Mouse (Mus musculus) stomach, embryonic 14.5 days (tissue): ENCODE data around the gene Rad23b. TPM values are rescaled to one million over a fixed set of nuclear protein-coding genes. Genes with fewer than 3 reads are reported as not detected.
"Not testable (repeated sequence)": the region's sequence is repeated elsewhere in the genome, so short reads cannot be mapped to it uniquely, and the experiment has no call there.

Experiments used
- ATAC-seq: fragments of 200-750 bp; cut with Nextera tagmentation; 2 replicates; pipeline ENCODE4 v1.8.0; 2017; ENCODE audit warnings: low read depth, moderate TSS enrichment; ENCODE audit not compliant: insufficient number of reproducible peaks, insufficient read depth, low FRiP score
- H3K27ac ChIP-seq: fragments of 300-500 bp; sonication (generic); 2 replicates; pipeline ENCODE4 v1.5.1; 2014; ENCODE audit warnings: mild to moderate bottlenecking, low read length, moderate library complexity, mixed read lengths
- H3K27me3 ChIP-seq: fragments of 300-500 bp; sonication (generic); 2 replicates; pipeline ENCODE4 v1.6.1; 2014; ENCODE audit warnings: low read length, control low read depth, mixed read lengths; ENCODE audit not compliant: control insufficient read depth, insufficient read depth
- H3K36me3 ChIP-seq: fragments of 300-500 bp; sonication (generic); 2 replicates; pipeline ENCODE4 v1.6.1; 2014; ENCODE audit warnings: mild to moderate bottlenecking, control low read depth, low read length, moderate library complexity, mixed read lengths; ENCODE audit not compliant: control insufficient read depth, insufficient read depth
- H3K4me1 ChIP-seq: fragments of 300-500 bp; sonication (generic); 2 replicates; pipeline ENCODE4 v1.6.1; 2014; ENCODE audit warnings: low read length, control low read depth, mixed read lengths; ENCODE audit not compliant: control insufficient read depth, insufficient read depth
- H3K4me2 ChIP-seq: fragments of 300-500 bp; sonication (generic); replicated peaks from 2 replicates; pipeline ENCODE4 v1.6.1; 2014; ENCODE audit warnings: low read depth, low read length, control low read depth
- H3K4me3 ChIP-seq: fragments of 300-500 bp; sonication (generic); 2 replicates; pipeline ENCODE4 v1.5.1; 2014; ENCODE audit warnings: low read depth, low read length, control low read depth
- H3K9ac ChIP-seq: fragments of 300-500 bp; sonication (generic); replicated peaks from 2 replicates; pipeline ENCODE4 v1.6.1; 2014; ENCODE audit warnings: low read depth, mild to moderate bottlenecking, control low read depth, low read length, moderate library complexity, mixed read lengths
- H3K9me3 ChIP-seq: fragments of 300-500 bp; sonication (generic); 2 replicates; pipeline ENCODE4 v1.6.1; 2016; ENCODE audit warnings: low read depth, low read length, control low read depth; ENCODE audit not compliant: control insufficient read depth
- WGBS: fragments of 180-500 bp; shearing (Covaris S2); extraction: QIAGEN DNeasy Blood & Tissue Kit; methylation state at CpG from one replicate; pipeline ENCODE4 v1.1.7; 2014; 5-methylcytosine and 5-hydroxymethylcytosine counted together
- polyA plus RNA-seq: library from polyadenylated mRNA; unstranded; fragments of >200 nt; fragmentation: Nextera tagmentation; extraction: Ambion mirVana; gene quantifications from 2 replicates; pipeline ENCODE4 v1.2.1, GENCODE M21; 2014

Rad23b gene
- polyA plus RNA-seq, 1 experiment from 2014 or later = 74.6 TPM

DNA sequence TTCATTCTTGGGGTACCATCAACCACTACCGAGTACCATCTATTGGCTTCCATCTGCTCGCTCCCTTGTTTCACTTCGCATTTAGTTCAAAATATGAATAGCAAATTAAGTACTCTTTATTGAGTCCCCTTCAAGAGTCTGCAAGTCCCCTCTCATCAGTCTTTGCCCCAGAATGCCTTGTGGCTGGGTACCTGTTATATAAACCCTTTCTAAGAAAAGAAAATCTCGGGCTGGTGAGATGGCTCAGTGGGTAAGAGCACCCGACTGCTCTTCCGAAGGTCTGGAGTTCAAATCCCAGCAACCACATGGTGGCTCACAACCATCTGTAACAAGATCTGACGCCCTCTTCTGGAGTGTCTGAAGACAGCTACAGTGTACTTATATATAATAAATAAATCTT is 20.9 kb upstream of the Rad23b start:
- H3K4me2 ChIP-seq, H3K9ac ChIP-seq, H3K36me3 ChIP-seq, H3K4me3 ChIP-seq, H3K27ac ChIP-seq, H3K4me1 ChIP-seq, H3K27me3 ChIP-seq, ATAC-seq, H3K9me3 ChIP-seq: not testable (repeated sequence)
- WGBS = 90% methylated on average over 6 of the region's 7 CpGs

DNA sequence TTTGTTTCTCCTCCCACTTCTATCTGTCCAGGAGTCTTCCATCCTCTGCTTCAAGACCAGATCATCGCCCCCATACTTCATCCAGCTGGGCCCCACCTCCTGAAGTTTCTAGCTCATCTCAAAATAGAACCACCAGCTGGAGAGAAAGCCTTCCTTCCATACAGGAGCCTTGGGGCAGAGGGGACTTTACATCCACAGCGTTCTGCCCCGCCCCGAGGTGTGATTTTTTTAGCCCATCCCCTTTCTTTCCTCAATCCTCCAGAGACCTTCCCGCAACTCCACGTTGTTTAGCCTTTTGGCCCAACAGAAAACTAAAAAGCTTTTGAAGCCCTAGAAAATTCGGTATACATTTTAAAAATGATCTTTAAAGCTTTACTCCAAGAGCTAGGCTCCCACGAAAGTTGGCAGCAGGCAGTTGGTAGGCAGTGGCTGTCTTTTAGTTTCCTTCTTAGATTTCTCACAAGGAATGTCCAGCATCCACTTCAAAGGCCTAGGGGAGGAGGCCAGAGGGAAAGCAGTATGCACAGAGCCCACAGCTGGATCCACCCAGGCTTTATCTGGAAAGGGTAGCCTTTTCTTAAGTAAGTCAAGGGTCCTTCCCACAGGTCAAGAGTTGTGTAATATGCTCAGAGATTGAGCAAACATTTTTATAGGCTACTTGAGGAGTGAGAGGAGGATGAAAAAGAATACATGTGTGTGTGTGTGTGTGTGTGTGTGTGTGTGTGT is 20.1 kb upstream of the Rad23b start:
- Histone ChIP-seq H3K27me3 (no peaks in the 10 kb centered on the region), H3K4me3 (no peak overlapping the region), H3K27ac (no peak overlapping the region), H3K4me1 (no peaks in the 10 kb centered on the region), H3K9me3 (no peaks in the 10 kb centered on the region), H3K36me3 (no peaks in the 10 kb centered on the region), H3K4me2 (no peak overlapping the region), H3K9ac (no peak overlapping the region)
- 75% methylated on average over 8 of the region's 8 CpGs for WGBS
- ATAC-seq = no peak

DNA sequence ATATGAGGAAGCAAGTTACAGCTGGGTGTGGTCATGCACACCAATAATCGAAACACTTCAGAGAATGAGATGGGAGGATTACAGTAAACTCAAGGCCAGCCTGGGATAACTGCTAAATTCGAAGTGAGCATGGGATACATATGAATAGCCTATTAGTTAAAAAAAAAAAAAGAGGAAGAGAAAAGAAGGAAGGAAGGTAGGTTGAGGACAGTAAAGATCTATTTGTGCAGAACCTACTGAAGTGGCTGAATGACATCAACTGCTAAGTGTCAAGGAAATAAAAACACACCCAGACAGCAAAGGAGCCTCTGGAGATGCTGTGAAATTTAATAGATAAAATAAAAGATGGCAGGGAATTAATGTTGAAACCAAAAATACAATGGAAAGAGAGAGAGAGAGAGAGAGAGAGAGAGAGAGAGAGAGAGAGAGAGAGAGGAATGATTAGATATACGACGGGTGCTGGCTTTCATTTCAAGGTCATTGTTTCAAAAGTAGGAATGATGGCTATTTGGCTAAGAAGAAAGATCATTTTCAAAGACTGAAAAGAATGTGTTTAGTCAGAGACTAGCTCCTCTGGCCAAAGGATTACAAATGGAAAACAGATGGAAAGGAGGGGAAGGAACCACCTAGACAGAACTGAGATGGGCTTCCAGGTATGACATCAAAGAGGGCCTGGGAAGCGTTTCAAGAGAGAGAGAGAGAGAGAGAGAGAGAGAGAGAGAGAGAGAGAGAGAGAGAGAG is 14.6 kb upstream of the Rad23b start:
- no peaks in the 10 kb centered on the region for H3K4me1 ChIP-seq
- 78% methylated on average over 5 of the region's 5 CpGs for WGBS
- no peak overlapping the region for H3K4me3 ChIP-seq

DNA sequence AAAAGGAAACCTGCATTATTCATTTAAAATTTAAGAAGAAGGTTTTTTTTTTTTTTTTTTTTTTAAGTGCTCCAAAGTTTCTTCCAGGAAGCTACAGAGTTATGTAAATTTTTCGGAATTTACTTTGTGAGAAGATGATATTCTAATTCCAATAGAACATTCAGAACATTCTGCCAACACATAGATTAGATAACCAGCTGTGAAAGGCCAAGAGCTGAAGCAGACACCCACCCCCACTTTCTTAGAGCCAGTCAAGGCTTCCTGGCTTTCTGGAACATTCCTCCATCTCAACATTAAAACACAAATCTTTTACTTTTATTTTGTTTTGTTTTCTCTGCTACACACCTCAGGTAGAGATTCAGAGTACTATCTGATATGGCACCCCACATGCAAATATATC is 10.9 kb upstream of the Rad23b start:
- 69% methylated on average over 1 of the region's 1 CpGs for WGBS
- Histone ChIP-seq H3K9ac (no peak overlapping the region), H3K36me3 (no peaks in the 10 kb centered on the region), H3K9me3 (no peaks in the 10 kb centered on the region), H3K4me3 (no peak overlapping the region), H3K4me1 (no peaks in the 10 kb centered on the region), H3K4me2 (no peak overlapping the region), H3K27me3 (no peaks in the 10 kb centered on the region), H3K27ac (no peak overlapping the region)
- ATAC-seq = no peak

More for the DNA sequence above, 14.6 kb upstream of the Rad23b start:
- Histone ChIP-seq H3K4me2 (no peak overlapping the region), H3K9ac (no peak overlapping the region), H3K36me3 (no peaks in the 10 kb centered on the region), H3K9me3 (no peaks in the 10 kb centered on the region), H3K27me3 (no peaks in the 10 kb centered on the region), H3K27ac (no peak overlapping the region)
- no peak for ATAC-seq

DNA sequence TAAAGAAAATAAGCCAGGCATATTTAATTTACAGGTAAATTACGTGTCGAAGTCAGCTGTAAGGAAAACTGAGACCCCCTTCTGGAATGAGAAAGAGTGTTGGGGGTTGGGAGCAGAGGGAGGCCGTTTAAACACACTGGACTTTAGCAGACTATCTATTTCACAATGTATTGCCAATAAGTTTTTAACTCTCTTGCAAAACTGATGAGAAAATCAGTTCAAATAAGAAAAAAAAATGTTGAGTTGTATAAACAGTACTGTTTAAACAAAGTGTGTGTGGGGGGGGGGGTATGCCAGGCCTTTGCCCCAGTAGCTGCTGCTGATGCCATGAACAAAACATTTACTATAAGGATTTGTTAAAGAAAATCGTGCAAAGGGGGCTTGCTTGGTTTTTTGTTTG is 10.5 kb upstream of the Rad23b start:
- ATAC-seq = no peak
- Histone ChIP-seq H3K27ac (no peak overlapping the region), H3K4me1 (no peaks in the 10 kb centered on the region), H3K27me3 (no peaks in the 10 kb centered on the region), H3K36me3 (no peaks in the 10 kb centered on the region), H3K9me3 (no peaks in the 10 kb centered on the region), H3K4me2 (no peak overlapping the region), H3K4me3 (no peak overlapping the region), H3K9ac (no peak overlapping the region)
- 58% methylated on average over 4 of the region's 4 CpGs for WGBS

DNA sequence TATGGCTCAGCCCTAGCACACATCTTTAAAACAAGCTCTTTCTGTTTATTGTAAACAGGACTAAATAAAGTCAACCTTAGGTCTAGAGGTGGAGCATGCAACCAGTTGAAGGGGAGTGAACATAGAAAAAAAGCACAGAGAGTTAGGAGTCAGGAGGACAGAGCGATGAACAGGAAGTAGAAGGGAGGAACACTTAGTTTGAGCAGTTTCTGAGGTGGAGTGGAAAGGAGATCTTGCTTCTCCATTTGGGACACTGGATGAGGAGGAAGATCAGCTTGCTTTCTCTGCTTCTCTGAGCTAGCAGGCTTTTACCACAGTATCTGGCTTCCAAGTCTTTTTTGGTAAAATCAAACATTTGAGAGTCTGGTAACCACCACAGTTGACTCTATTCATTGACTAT is 8.0 kb upstream of the Rad23b start:
- 85% methylated on average over 1 of the region's 1 CpGs for WGBS
- H3K4me3 ChIP-seq = no peak overlapping the region
- no peak overlapping the region for H3K9ac ChIP-seq
- no peak overlapping the region for H3K27ac ChIP-seq
- no peak for ATAC-seq
- no peaks in the 10 kb centered on the region for H3K36me3 ChIP-seq
- no peak overlapping the region for H3K4me2 ChIP-seq
- H3K27me3 ChIP-seq = no peaks in the 10 kb centered on the region
- no peaks in the 10 kb centered on the region for H3K4me1 ChIP-seq
- no peaks in the 10 kb centered on the region for H3K9me3 ChIP-seq

DNA sequence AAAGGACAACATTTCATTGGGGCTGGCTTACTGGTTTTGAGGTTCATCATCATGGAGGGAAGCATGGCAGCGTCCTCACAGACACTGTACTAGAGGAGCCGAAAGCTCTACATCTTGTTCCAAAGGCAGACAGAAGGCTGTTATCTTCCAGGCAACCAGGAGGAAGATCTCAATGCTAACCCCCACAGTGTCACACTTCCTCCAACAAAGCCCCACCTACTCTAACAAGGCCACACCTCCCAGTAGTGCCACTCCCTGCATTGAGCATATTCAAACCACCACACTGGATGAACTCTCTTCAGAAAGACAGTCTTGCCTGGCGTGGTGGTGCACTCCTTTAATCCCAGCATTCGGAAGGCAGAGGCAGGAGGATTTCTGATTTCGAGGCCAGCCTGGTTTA is 7.2 kb upstream of the Rad23b start:
- H3K27ac ChIP-seq = no peak overlapping the region
- ATAC-seq = no peak
- WGBS = 83% methylated on average over 5 of the region's 5 CpGs
- H3K4me1 ChIP-seq = no peaks in the 10 kb centered on the region
- no peaks in the 10 kb centered on the region for H3K36me3 ChIP-seq
- no peak overlapping the region for H3K4me2 ChIP-seq
- H3K4me3 ChIP-seq = no peak overlapping the region
- H3K27me3 ChIP-seq = no peaks in the 10 kb centered on the region
- H3K9ac ChIP-seq = no peak overlapping the region
- no peaks in the 10 kb centered on the region for H3K9me3 ChIP-seq

DNA sequence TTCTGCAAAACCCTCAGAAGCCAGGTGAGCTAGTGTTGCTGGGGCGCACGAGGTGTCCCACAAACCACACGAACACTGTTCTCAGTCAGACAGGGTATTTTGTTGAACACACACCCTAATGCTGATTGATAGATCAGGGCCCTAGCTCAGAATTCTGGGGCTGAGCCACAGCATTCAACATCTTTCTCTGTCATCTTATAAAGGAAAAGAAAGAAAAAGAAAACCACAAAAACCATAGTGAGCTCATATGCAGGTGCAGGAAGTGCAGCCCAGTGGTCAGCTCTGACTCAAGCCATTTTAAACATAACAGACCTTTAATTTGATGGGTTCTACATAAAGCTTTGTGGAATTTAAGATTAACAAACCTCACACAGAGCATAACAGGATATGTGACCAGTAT is 6.6 kb upstream of the Rad23b start:
- 88% methylated on average over 3 of the region's 3 CpGs for WGBS

More for the DNA sequence above, 6.6 kb upstream of the Rad23b start:
- H3K4me3 ChIP-seq = no peak overlapping the region
- no peaks in the 10 kb centered on the region for H3K27me3 ChIP-seq
- no peaks in the 10 kb centered on the region for H3K4me1 ChIP-seq
- no peak overlapping the region for H3K9ac ChIP-seq
- H3K4me2 ChIP-seq = no peak overlapping the region
- H3K36me3 ChIP-seq = no peaks in the 10 kb centered on the region
- ATAC-seq = no peak
- no peaks in the 10 kb centered on the region for H3K9me3 ChIP-seq
- H3K27ac ChIP-seq = no peak overlapping the region
